ENCODE assay signal across 8 mouse cellular contexts in the genomic region with DNA sequence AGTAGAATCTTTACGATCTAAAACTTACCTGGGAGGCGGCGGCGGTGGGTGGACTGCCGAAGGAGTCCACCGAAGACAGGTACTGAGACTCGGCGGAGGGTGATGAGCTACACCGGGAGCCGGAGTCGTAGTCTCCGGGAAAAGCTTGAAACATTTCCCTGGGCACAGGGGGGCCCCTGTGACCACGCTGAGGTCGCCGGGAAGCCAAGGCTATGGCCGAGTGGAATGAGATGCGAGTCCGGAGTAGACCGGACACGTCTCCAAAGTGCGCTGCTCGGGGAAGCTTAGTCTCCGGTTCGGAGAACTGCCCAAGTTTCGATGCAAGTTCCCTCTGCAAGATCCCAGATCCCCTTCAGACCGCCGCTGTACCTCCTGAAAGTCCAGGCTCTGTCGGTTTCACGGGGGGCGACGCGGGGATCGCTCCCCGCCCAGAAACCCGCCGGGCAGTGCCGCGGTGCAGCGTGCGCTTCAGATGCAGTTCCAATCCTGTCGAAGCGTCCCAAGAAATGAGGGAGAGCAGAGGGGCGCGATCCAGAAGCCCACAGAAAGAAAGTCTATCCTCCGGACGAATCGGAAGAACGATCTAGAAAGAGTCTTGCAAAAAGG. TPM values are rescaled to one million over a fixed set of nuclear protein-coding genes. Genes with fewer than 3 reads are reported as not detected.
DNase-seq lines count a peak whose midpoint lies in the region; ATAC-seq lines count a peak whose summit lies in the region.

No protein-coding gene starts in this region.

- peak overlapping the region; percentile 57 for H3K9ac ChIP-seq in kidney, embryonic 14.5 days (ENCODE audit: low read depth, low read length)
- peak overlapping the region; percentile 76 for H3K9ac ChIP-seq in heart, embryonic 16.5 days (ENCODE audit: low read length)

- no peak for ATAC-seq in kidney, embryonic 14.5 days (ENCODE audit: low FRiP score, low TSS enrichment)
- ATAC-seq in heart, embryonic 16.5 days (replicated peaks; ENCODE audit: extremely low read depth, insufficient read depth, low FRiP score), result no peak
- no peak for ATAC-seq in activated CD4-positive, CD25-positive, alpha-beta regulatory T cell, adult 4 months

- H3K27me3 ChIP-seq in kidney, embryonic 14.5 days (ENCODE audit: control insufficient read depth, insufficient read depth, low read length), result peaks cover 29% of the 10 kb centered on the region
- H3K27me3 ChIP-seq in heart, embryonic 16.5 days (ENCODE audit: control insufficient read depth, insufficient read depth, low read length), result peaks cover 29% of the 10 kb centered on the region
- H3K27me3 ChIP-seq in midbrain, embryonic 10.5 days (ENCODE audit: low read depth, poor library complexity, severe bottlenecking), result peaks cover 67% of the 10 kb centered on the region

- H3K4me3 ChIP-seq in kidney, embryonic 14.5 days (ENCODE audit: low read length), result peak overlapping the region; percentile 68
- peak overlapping the region; percentile 78 for H3K4me3 ChIP-seq in heart, embryonic 16.5 days (ENCODE audit: low read length)
- H3K4me3 ChIP-seq in midbrain, embryonic 10.5 days, result peak overlapping the region; percentile 80

- peak overlapping the region; percentile 99 for H3K4me2 ChIP-seq in kidney, embryonic 14.5 days (replicated peaks; ENCODE audit: low read depth, low read length)
- peak overlapping the region; percentile 100 for H3K4me2 ChIP-seq in heart, embryonic 16.5 days (ENCODE audit: low read depth, low read length)

- H3K4me1 ChIP-seq in kidney, embryonic 14.5 days (ENCODE audit: control insufficient read depth, insufficient read depth, low read length), result peaks cover 4% of the 10 kb centered on the region; the same call in 1 of the 2 replicates
- H3K4me1 ChIP-seq in heart, embryonic 16.5 days (ENCODE audit: control insufficient read depth, insufficient read depth, low read length), result peaks cover 23% of the 10 kb centered on the region
- peaks cover 42% of the 10 kb centered on the region for H3K4me1 ChIP-seq in midbrain, embryonic 10.5 days

- DNase-seq in kidney, adult 8-10 months, result no peak
- DNase-seq in NIH3T3 (ENCODE audit: low read depth), result peak; percentile 7
- DNase-seq in midbrain, embryonic 10.5 days (ENCODE audit: low spot score), result peak; percentile 40
- no peak for DNase-seq in layer of hippocampus, postnatal 25 days (ENCODE audit: extremely low spot score in 1 of 2, low spot score in 1 of 2)
- no peak for DNase-seq in embryo, embryonic 10 days (ENCODE audit: low spot score)

- H3K9me3 ChIP-seq in kidney, embryonic 14.5 days (ENCODE audit: control insufficient read depth, low read length), result no peaks in the 10 kb centered on the region
- no peaks in the 10 kb centered on the region for H3K9me3 ChIP-seq in heart, embryonic 16.5 days (replicated peaks; ENCODE audit: control insufficient read depth, low read length)
- H3K9me3 ChIP-seq in midbrain, embryonic 10.5 days (replicated peaks), result no peaks in the 10 kb centered on the region

- H3K27ac ChIP-seq in kidney, embryonic 14.5 days (ENCODE audit: low read depth, low read length), result no peak overlapping the region
- no peak overlapping the region; the same call in 1 of the 2 replicates for H3K27ac ChIP-seq in heart, embryonic 16.5 days (ENCODE audit: low read length)
- H3K27ac ChIP-seq in midbrain, embryonic 10.5 days (replicated peaks), result no peak overlapping the region

- WGBS in kidney, embryonic 14.5 days, result 1% methylated on average over 48 of the region's 48 CpGs
- under 1% methylated on average over 48 of the region's 48 CpGs for WGBS in heart, embryonic 16.5 days
- WGBS in midbrain, embryonic 10.5 days, result 2% methylated on average over 48 of the region's 48 CpGs

- no peaks in the 10 kb centered on the region for H3K36me3 ChIP-seq in kidney, embryonic 14.5 days (ENCODE audit: control insufficient read depth, insufficient read depth, low read length)
- H3K36me3 ChIP-seq in heart, embryonic 16.5 days (ENCODE audit: control insufficient read depth, insufficient read depth), result no peaks in the 10 kb centered on the region
- H3K36me3 ChIP-seq in midbrain, embryonic 10.5 days, result no peaks in the 10 kb centered on the region

RNA-seq across cellular contexts. Expression of a gene that starts 0.5 kb away (rescaled TPM):
- 0.14 and 0.20 TPM in 2 replicates for polyA plus RNA-seq in kidney, embryonic 14.5 days (2014; fragmentation: Nextera tagmentation; extraction: Ambion mirVana)
- 0.24 and 0.34 TPM in 2 replicates for polyA plus RNA-seq in heart, embryonic 16.5 days (2015; fragmentation: Nextera tagmentation; extraction: Ambion mirVana)
- polyA plus RNA-seq in midbrain, embryonic 10.5 days (2016; fragmentation: Nextera tagmentation; extraction: Ambion mirVana), result 0.02 TPM in 1 of 2 replicates, not detected in the other
- 1 to 10 TPM; 5.2 to 9.8 TPM for total RNA-seq in layer of hippocampus, postnatal 25 days (2021)
- polyA plus RNA-seq in activated CD4-positive, CD25-positive, alpha-beta regulatory T cell, adult 4 months (2017; shearing (Covaris generic)), result 1 to 10 TPM in 1 of 2 experiments, under 1 TPM in 1; 0.79 to 1.1 TPM

RNA-seq across cellular contexts. Expression of a gene that starts 27.0 kb away (rescaled TPM):
- 5.4 and 5.7 TPM in 2 replicates for polyA plus RNA-seq in kidney, embryonic 14.5 days (2014; fragmentation: Nextera tagmentation; extraction: Ambion mirVana)
- polyA plus RNA-seq in heart, embryonic 16.5 days (2015; fragmentation: Nextera tagmentation; extraction: Ambion mirVana), result 27.4 and 28.5 TPM in 2 replicates
- 41.9 and 48.6 TPM in 2 replicates for polyA plus RNA-seq in midbrain, embryonic 10.5 days (2016; fragmentation: Nextera tagmentation; extraction: Ambion mirVana)
- 10 to 100 TPM; 85.9 to 96.3 TPM for total RNA-seq in layer of hippocampus, postnatal 25 days (2021)
- polyA plus RNA-seq in activated CD4-positive, CD25-positive, alpha-beta regulatory T cell, adult 4 months (2017; shearing (Covaris generic)), result not detected

RNA-seq across cellular contexts. Expression of a gene that starts 29.5 kb away (rescaled TPM):
- not detected in 2 replicates for polyA plus RNA-seq in kidney, embryonic 14.5 days (2014; fragmentation: Nextera tagmentation; extraction: Ambion mirVana)
- polyA plus RNA-seq in heart, embryonic 16.5 days (2015; fragmentation: Nextera tagmentation; extraction: Ambion mirVana), result 0.11 TPM in 1 of 2 replicates, not detected in the other
- 0.36 and 0.39 TPM in 2 replicates for polyA plus RNA-seq in midbrain, embryonic 10.5 days (2016; fragmentation: Nextera tagmentation; extraction: Ambion mirVana)
- not detected for total RNA-seq in layer of hippocampus, postnatal 25 days (2021)
- 1 to 10 TPM; 1.1 to 1.2 TPM for polyA plus RNA-seq in activated CD4-positive, CD25-positive, alpha-beta regulatory T cell, adult 4 months (2017; shearing (Covaris generic))

RNA-seq across cellular contexts. Expression of a gene that starts 35.2 kb away (rescaled TPM):
- polyA plus RNA-seq in kidney, embryonic 14.5 days (2014; fragmentation: Nextera tagmentation; extraction: Ambion mirVana), result 95.2 and 102 TPM in 2 replicates
- polyA plus RNA-seq in heart, embryonic 16.5 days (2015; fragmentation: Nextera tagmentation; extraction: Ambion mirVana), result 61.0 and 62.4 TPM in 2 replicates
- 117 and 118 TPM in 2 replicates for polyA plus RNA-seq in midbrain, embryonic 10.5 days (2016; fragmentation: Nextera tagmentation; extraction: Ambion mirVana)
- total RNA-seq in layer of hippocampus, postnatal 25 days (2021), result 10 to 100 TPM; 37.8 to 39.1 TPM
- 10 to 100 TPM; 61.1 to 72.3 TPM for polyA plus RNA-seq in activated CD4-positive, CD25-positive, alpha-beta regulatory T cell, adult 4 months (2017; shearing (Covaris generic))

RNA-seq across cellular contexts. Expression of a gene that starts 37.8 kb away (rescaled TPM):
- 54.2 and 56.5 TPM in 2 replicates for polyA plus RNA-seq in kidney, embryonic 14.5 days (2014; fragmentation: Nextera tagmentation; extraction: Ambion mirVana)
- polyA plus RNA-seq in heart, embryonic 16.5 days (2015; fragmentation: Nextera tagmentation; extraction: Ambion mirVana), result 84.0 and 86.1 TPM in 2 replicates
- polyA plus RNA-seq in midbrain, embryonic 10.5 days (2016; fragmentation: Nextera tagmentation; extraction: Ambion mirVana), result 49.3 and 52.7 TPM in 2 replicates
- 10 to 100 TPM; 15.2 to 16.3 TPM for total RNA-seq in layer of hippocampus, postnatal 25 days (2021)
- polyA plus RNA-seq in activated CD4-positive, CD25-positive, alpha-beta regulatory T cell, adult 4 months (2017; shearing (Covaris generic)), result 100 to 1,000 TPM in 1 of 2 experiments, 10 to 100 TPM in 1; 96.0 to 113 TPM

Comparison
In these comparisons a context has a peak if more than half of its experiments do, and no peak if none do; other contexts are left out.
1. DNase-seq: peak in NIH3T3 (single experiment) and midbrain, embryonic 10.5 days (single experiment); none in kidney, adult 8-10 months (0 of 2), layer of hippocampus, postnatal 25 days (0 of 2) and embryo, embryonic 10 days (single experiment).
2. Peak in every context shown above with its lines, with median percentiles within 50 percentile points of each other: H3K4me3 ChIP-seq.